Mouse (Mus musculus) liver, adult 2 months (tissue): ENCODE results near the gene Gpr162. TPM values are rescaled to one million over a fixed set of nuclear protein-coding genes. Genes with fewer than 3 reads are reported as not detected.
"Not testable (repeated sequence)": the region's sequence is repeated elsewhere in the genome, so short reads cannot be mapped to it uniquely, and the experiment has no call there.

Experiments
- DNase-seq: peaks from one replicate; pipeline ENCODE4 v3.0.0-alpha.2; 2011; ENCODE audit warnings: low read depth, low spot score; ENCODE audit errors: extremely low read depth
- H3K27ac ChIP-seq: fragments of 200-500 bp; replicated peaks from 2 replicates; pipeline ENCODE4 v1.5.1; 2012; ENCODE audit warnings: low read depth, mild to moderate bottlenecking, control low read depth, inconsistent platforms, low read length; ENCODE audit not compliant: insufficient read depth
- H3K27me3 ChIP-seq: fragments of 200-500 bp; 2 replicates; pipeline ENCODE4 v1.6.1; 2012; ENCODE audit warnings: mild to moderate bottlenecking, moderate library complexity, low read length, inconsistent platforms; ENCODE audit not compliant: control insufficient read depth, insufficient read depth
- H3K36me3 ChIP-seq: fragments of 200-500 bp; 2 replicates; pipeline ENCODE4 v1.6.1; 2012; ENCODE audit warnings: low read length, inconsistent platforms; ENCODE audit not compliant: control insufficient read depth, insufficient read depth
- H3K4me1 ChIP-seq: fragments of 200-500 bp; 2 replicates; pipeline ENCODE4 v1.6.1; 2011; ENCODE audit warnings: low read length; ENCODE audit not compliant: control insufficient read depth, insufficient read depth
- H3K4me3 ChIP-seq: fragments of 200-500 bp; 2 replicates; pipeline ENCODE4 v1.5.1; 2011; ENCODE audit warnings: low read depth, mild to moderate bottlenecking, control low read depth, low read length, moderate library complexity; ENCODE audit not compliant: insufficient read depth
- H3K79me2 ChIP-seq: fragments of 200-500 bp; 2 replicates; pipeline ENCODE4 v1.6.1; 2012; ENCODE audit warnings: inconsistent platforms, mild to moderate bottlenecking, low read length, moderate library complexity; ENCODE audit not compliant: control insufficient read depth, insufficient read depth
- H3K9ac ChIP-seq: fragments of 200-500 bp; 2 replicates; pipeline ENCODE4 v1.6.1; 2012; ENCODE audit warnings: low read depth, mild to moderate bottlenecking, control low read depth, inconsistent platforms, low read length
- CTCF ChIP-seq: fragments of 200-500 bp; IDR thresholded peaks from 2 replicates; pipeline ENCODE4 v1.5.1; 2011; ENCODE audit warnings: low read depth, low read length, control low read depth
- POLR2A ChIP-seq: fragments of 200-500 bp; IDR thresholded peaks from 2 replicates; pipeline ENCODE4 v1.6.1; 2011; ENCODE audit warnings: low read length, control low read depth; ENCODE audit not compliant: insufficient read depth; ENCODE audit errors: extremely low read depth
- WGBS: fragments of 180-500 bp; shearing (Covaris S2); methylation state at CpG from one replicate; pipeline ENCODE4 v1.1.7; 2018; 5-methylcytosine and 5-hydroxymethylcytosine counted together
- polyA plus RNA-seq: library from polyadenylated mRNA; depleted of rRNA; stranded (reverse); fragments of >200 nt; gene quantifications from 2 replicates; pipeline ENCODE4 v1.2.3, GENCODE M21; 2012
- total RNA-seq: library from RNA; depleted of rRNA; stranded (reverse); fragments of >200 nt; gene quantifications from 2 replicates; pipeline ENCODE4 v1.2.3, GENCODE M21; 2014

Gene Gpr162
- total and polyA plus RNA-seq, 2 experiments = 0.09 to 0.44 TPM

DNA sequence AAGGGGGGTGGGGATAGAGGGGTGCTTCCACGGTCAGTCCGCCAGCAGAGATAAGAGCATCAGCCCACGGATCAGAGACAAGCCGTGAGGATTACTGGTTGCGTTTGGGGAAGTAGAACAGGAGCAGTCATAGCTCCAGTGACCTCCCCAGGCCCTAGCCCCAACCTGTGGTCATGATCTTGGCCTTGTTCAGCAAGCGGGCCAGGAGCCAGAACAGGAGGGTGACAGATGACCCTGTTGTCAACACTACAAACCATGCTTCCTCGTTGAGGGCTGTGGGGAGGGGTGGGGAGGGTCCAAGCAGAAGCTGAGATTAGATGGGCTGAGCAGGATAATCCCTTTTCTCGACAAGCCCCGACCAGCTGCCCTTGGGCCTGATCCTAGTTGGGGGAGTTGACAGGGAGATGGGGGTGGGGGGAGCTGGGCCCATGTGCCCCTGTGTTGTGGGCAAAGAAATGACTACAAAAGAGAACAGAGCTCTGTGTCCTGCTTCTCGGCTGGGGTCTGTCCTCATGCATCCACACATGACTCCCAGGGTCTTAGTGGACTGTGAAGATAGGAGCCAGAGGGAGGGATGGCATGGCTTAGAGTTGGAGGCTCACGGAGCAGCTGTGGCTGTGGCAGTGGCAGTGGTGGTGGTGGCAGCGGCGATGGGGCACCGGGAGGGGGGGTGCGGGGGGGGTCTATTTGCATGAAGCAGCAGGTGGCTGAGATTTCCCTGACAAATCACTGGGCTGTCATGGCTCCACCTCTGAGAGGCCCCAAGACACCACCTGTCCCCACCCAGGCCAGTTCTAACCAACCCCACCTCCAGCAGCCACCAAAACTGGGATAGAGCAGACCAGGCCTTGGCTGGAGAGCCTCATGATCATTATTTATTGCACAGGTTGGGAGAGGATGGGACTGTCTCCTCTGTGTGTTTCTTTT, 23.3 kb downstream of the Gpr162 start, which contains the start of gene Gnb3:
Gene Gnb3 (minus strand): TSS at position 35 of the 927 bp plus-strand sequence.
- H3K27me3 ChIP-seq = no peaks in the 10 kb centered on the region
- no peak within 1 kb of the TSS for H3K27ac ChIP-seq
- H3K4me1 ChIP-seq = no peaks in the 10 kb centered on the region
- no peak for DNase-seq
- WGBS = 57% methylated on average over 15 of the region's 15 CpGs
- H3K4me3 ChIP-seq = no peak within 1 kb of the TSS
- H3K9ac ChIP-seq = no peak within 1 kb of the TSS
- TF ChIP-seq CTCF (no peak), POLR2A (no peak)
- H3K36me3 ChIP-seq = no peaks in the 10 kb centered on the region
- H3K79me2 ChIP-seq = no peaks in the 10 kb centered on the region

DNA sequence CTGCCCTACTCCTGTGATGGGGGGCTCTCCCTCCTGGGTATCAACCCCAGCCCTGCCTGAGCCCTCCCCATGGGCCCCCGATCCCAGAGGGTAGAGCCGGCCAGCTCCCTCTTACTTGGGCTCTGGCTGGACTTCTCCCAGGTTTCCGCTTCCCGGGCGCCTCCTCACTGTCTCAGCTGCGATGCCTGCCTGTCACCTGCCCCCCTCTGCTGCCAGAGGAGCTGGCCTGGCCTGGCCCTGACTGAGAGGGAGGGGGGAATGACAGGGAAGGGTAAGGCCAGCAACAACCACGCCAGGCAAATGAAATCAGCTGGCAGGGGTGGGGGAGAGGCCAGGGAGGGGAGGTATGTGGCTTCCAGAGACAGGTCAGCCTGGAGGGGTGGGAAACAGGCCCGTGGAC, 24.0 kb downstream of the Gpr162 start:
- DNase-seq = no peak
- H3K9ac ChIP-seq = no peak overlapping the region
- no peak overlapping the region for H3K27ac ChIP-seq
- H3K36me3 ChIP-seq = no peaks in the 10 kb centered on the region
- no peaks in the 10 kb centered on the region for H3K79me2 ChIP-seq
- 53% methylated on average over 8 of the region's 8 CpGs for WGBS
- H3K4me1 ChIP-seq = no peaks in the 10 kb centered on the region
- no peaks in the 10 kb centered on the region for H3K27me3 ChIP-seq
- no peak overlapping the region for H3K4me3 ChIP-seq
- TF ChIP-seq POLR2A = no peak
- no peak for TF ChIP-seq CTCF

DNA sequence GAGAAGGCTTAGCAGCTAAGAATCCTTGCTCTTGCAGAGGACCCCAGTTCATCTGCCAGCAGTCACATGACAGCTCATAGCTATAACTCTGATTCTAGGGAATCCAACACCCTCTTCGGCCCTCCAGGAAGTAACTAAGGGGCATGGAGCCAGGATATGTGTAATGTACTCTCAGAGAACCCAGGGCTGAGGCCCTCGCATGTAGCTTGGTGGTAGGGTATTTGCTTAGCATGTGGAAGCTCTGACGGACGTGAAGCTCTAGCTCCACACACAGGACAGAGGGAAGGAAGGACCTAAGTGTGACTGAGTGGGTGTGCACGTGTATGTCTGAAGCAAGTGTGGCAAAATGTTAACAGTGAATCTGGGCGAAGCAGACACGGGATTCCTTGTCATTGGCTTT, 27.4 kb downstream of the Gpr162 start:
- H3K4me1 ChIP-seq = no peaks in the 10 kb centered on the region

DNA sequence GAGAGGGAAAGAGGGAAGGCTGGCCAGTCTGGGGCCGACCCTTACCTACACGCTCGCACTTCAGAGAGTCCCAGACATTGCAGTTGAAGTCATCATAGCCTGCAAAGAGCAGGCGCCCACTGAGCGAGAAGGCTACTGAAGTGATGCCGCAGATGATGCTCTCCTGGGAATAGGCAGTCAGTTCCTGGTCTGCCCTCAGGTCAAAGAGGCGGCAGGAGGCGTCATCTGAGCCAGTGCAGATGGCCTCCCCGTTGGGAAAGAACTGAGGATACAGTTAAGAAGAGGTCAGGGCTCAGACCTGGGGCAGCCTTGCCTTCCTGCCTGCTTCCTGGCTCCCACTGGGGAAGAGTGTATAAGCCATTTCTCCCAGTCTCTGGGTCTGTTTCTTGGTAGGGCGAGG, 28.3 kb downstream of the Gpr162 start:
- H3K27ac ChIP-seq = no peak overlapping the region
- H3K79me2 ChIP-seq = no peaks in the 10 kb centered on the region
- DNase-seq = no peak
- no peaks in the 10 kb centered on the region for H3K27me3 ChIP-seq
- 90% methylated on average over 10 of the region's 10 CpGs for WGBS
- TF ChIP-seq CTCF (no peak), POLR2A (no peak)
- H3K36me3 ChIP-seq = no peaks in the 10 kb centered on the region
- no peak overlapping the region for H3K9ac ChIP-seq
- no peaks in the 10 kb centered on the region for H3K4me1 ChIP-seq
- no peak overlapping the region for H3K4me3 ChIP-seq

More for the DNA sequence above, 27.4 kb downstream of the Gpr162 start:
- no peak for DNase-seq
- no peaks in the 10 kb centered on the region for H3K36me3 ChIP-seq
- no peak overlapping the region for H3K27ac ChIP-seq
- H3K27me3 ChIP-seq = no peaks in the 10 kb centered on the region
- H3K9ac ChIP-seq = no peak overlapping the region
- no peak overlapping the region for H3K4me3 ChIP-seq
- TF ChIP-seq POLR2A (no peak), CTCF (no peak)
- no peaks in the 10 kb centered on the region for H3K79me2 ChIP-seq
- 77% methylated on average over 7 of the region's 7 CpGs for WGBS

DNA sequence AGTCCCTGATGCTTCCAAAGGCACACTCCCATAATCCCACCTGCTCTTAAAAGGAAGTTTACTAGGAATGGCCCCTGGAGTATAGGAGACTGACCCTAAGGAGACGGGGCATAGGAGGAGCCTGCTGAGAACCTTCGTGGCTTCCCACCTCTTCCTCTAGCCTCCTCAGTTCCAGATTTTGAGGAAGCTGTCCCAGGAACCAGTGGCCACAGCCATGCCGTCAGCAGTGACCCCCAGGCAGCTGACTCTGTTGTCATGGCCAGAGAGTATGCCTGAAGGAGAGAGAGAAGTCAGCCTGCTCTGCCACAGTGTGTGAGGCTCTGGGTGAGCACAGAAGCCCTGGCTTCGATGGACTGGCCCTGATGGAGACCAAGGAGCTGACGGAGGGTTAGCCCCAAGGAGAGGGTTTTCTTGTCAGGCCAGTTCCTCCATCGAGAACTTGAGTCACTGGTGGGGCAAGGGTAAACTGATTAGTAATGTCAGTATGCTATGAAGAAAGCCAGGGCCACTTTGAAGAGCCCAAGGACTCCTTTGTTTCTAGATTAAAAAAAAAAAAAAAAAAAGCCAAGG, 29.2 kb downstream of the Gpr162 start:
- Histone ChIP-seq H3K27me3 (no peaks in the 10 kb centered on the region), H3K79me2 (no peaks in the 10 kb centered on the region), H3K4me3 (no peak overlapping the region), H3K9ac (no peak overlapping the region), H3K27ac (no peak overlapping the region), H3K4me1 (peaks cover 3% of the 10 kb centered on the region; the same call in 1 of the 2 replicates), H3K36me3 (no peaks in the 10 kb centered on the region)
- DNase-seq = peak; percentile 14
- WGBS = 87% methylated on average over 6 of the region's 6 CpGs
- TF ChIP-seq POLR2A = no peak
- TF ChIP-seq CTCF = no peak

DNA sequence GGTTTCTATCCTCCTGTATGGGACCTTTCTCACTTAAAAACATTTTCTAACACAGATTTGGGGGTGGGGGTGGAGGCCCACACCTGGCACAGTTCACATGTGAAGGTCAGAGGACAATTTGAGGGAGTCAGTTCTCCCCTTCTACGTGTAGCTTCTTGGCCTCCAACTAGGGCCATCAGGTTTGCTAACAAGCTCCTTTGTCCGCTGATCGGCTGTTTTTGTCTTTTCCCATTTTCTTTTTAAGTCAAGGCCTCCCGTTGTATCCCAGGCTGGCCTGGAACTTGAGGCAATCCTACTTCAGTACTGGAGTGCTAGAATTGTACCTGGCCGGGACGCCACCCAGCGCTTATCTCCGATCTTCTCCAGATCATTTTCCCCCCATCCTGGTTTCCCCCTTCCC, 32.1 kb downstream of the Gpr162 start:
- H3K4me3 ChIP-seq = no peak overlapping the region
- no peaks in the 10 kb centered on the region for H3K36me3 ChIP-seq
- DNase-seq = no peak
- TF ChIP-seq CTCF (no peak), POLR2A (no peak)
- peaks cover 7% of the 10 kb centered on the region; the same call in 1 of the 2 replicates for H3K4me1 ChIP-seq
- H3K9ac ChIP-seq = no peak overlapping the region
- H3K27me3 ChIP-seq = no peaks in the 10 kb centered on the region
- 96% methylated on average over 8 of the region's 8 CpGs for WGBS
- no peak overlapping the region for H3K27ac ChIP-seq
- H3K79me2 ChIP-seq = no peaks in the 10 kb centered on the region

DNA sequence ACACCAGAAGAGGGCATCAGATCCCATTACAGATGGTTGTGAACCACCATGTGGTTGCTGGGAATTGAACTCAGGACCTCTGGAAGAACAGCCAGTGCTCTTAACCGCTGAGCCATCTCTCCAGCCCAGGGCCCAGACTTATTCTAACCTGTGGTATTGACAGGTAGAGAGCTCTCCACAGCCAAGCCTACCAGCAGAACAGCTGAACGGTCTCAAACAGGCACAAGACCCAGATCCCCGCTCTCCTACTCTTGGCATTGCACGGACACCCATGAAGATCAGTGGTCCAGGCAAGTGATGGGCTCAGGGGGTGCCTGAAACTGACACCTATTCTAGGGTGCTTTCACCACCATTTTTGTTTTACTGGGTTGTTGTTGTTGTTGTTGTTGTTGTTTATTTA, 32.6 kb downstream of the Gpr162 start:
- 94% methylated on average over 4 of the region's 4 CpGs for WGBS
- not testable (repeated sequence) for H3K4me3 ChIP-seq, H3K36me3 ChIP-seq, H3K4me1 ChIP-seq, H3K9ac ChIP-seq, H3K79me2 ChIP-seq, H3K27ac ChIP-seq, DNase-seq, H3K27me3 ChIP-seq
